Mouse (Mus musculus): ENCODE results near the gene Myt1l.

DNA sequence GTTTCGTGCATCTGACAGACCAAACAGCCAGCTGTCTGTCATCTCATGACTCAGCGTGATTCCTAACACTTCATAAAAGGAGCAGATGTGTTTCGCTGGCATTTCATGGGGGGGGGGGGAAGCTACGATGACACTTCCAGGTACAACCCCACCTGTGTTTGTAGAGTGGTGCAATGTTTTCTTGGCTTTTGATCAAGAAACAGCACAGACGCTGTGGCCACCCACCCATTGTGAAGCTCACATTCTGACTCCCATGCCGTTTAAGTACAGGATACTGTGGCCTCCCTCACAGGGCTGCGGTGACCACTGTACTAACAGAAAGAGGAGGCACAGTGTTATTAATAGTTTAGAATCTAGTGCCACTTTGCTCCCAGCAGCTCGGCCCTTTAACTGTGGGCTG is 175.4 kb downstream of the Myt1l start:
- TF ChIP-seq CTCF (IDR thresholded peaks at IDR 0.05) (no peak), EP300 (IDR thresholded peaks at IDR 0.05) (no peak)

Measured in lung, postnatal 0 days (tissue).